Mouse (Mus musculus) lung, postnatal 4 days (tissue): ENCODE measurements at regions not wholly inside any gene's neighbourhood (a gene's known extent, or its start where the extent isn't known, plus 50 kb on each side); places are given as distances from the start of the nearest gene placed in this dataset.

ENCODE experiments used
- DNase-seq, 2 experiments: peaks; one replicate each; pipeline ENCODE4 v3.0.0; 2021

DNA sequence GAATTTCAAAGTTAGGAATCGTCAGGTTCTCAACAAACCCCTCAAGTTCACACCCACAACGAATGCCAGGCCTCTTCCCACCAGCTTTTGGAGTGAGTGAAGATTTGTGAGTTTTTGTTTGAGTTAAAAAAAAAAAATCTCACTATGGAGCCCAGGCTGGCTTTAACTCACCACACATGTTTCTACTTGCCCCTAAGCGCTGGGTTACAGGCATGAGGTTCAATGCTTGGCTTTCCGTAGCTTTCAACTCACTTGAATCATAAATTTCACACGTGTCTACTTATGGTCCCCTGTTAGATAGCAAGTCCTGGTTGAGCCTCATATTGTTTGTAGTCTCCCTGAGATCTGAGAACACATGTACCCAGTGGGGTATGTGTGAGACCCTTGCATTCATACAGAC, 122.8 kb upstream of the Efna5 start:
- no peak for DNase-seq

DNA sequence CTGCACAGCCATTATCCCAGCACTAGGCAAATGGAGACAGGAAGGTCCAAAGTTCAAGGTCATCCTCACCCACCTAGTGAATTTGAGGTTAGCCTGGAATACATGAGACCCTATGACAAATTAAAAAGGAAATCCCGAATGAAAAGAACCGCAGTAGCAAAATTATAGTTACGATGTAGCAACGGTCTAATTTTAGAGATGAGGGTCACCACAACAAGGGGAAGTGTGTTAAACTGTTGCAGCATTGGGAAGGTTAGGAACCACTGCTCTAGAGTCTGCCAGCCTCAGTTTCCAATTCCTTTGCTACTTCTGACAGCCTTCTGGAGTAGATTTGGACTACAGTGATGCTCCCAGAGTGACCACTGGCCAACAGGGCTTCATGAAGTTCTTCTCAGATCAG, 121.6 kb upstream of the Efna5 start:
- DNase-seq: no peak

DNA sequence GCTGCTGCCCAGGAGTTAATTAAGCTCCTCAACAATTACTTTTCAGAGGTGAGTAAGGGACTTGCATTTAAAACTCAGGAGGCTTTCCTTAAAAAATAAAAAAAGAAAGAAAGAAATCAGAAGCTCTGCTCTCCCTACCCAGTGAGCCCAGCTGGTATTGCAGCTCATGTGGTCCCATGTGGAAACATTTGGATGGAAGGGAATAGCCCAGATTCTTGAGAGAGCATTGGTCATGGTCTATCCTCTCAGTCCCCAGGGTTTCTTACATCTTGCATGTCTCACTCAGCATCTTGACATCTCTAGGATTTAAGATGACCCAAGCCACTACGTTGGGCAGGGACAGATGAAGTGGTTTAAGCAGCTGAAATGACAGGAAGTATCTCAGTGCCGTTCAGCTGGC, 120.8 kb upstream of the Efna5 start:
- DNase-seq: no peak

- no peak for DNase-seq
Observed at GRCm38 (mm10) chr17:62997691-62998090, 116.6 kb upstream of the Efna5 start.

DNA sequence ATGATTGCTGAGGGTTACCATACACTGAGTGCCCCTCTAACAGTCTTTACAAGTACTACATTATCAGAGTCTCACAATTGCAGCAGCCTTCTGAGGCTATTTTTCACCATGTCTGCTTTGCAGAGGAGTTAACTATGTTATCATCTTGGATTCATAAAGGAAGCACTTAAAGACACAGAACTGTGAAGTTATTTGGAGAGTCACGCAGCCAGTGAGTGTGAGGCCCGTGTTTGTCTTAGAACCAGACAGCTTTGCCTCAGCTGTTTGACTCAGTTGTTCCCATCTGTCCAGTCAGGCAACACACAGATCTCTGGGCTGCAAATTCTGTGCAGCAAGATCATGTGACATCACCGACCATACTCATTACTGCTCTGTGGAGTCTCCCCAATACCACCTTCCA, 114.2 kb upstream of the Efna5 start:
- DNase-seq: no peak

- no peak for DNase-seq
Observed at GRCm38 (mm10) chr17:62992977-62993376, 111.9 kb upstream of the Efna5 start.

- no peak for DNase-seq
Observed at GRCm38 (mm10) chr17:62986304-62986703, 105.2 kb upstream of the Efna5 start.

- no peak for DNase-seq
Observed at GRCm38 (mm10) chr17:62980337-62980736, 99.2 kb upstream of the Efna5 start.

DNA sequence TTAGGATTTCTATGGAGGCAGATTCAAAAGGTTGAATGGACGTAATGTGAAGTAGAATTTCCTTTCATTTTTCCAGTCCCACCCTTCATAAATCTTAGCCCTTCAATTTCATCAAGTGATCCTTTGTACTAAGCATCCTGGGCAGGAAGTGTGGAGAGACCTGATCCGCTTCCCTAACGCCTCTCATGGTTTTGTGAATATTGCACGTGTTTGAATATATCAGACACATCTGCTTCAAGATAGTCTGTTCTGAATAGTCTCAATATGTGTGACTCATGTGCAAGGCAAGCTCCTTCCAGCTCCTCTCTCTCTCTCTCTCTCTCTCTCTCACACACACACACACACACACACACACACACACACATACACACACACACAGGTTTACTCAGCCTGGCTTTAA, 96.4 kb upstream of the Efna5 start:
- DNase-seq: no peak

GRCm38 (mm10) chr17:62977136-62977535, 96.0 kb upstream of the Efna5 start:
- no peak for DNase-seq

DNA sequence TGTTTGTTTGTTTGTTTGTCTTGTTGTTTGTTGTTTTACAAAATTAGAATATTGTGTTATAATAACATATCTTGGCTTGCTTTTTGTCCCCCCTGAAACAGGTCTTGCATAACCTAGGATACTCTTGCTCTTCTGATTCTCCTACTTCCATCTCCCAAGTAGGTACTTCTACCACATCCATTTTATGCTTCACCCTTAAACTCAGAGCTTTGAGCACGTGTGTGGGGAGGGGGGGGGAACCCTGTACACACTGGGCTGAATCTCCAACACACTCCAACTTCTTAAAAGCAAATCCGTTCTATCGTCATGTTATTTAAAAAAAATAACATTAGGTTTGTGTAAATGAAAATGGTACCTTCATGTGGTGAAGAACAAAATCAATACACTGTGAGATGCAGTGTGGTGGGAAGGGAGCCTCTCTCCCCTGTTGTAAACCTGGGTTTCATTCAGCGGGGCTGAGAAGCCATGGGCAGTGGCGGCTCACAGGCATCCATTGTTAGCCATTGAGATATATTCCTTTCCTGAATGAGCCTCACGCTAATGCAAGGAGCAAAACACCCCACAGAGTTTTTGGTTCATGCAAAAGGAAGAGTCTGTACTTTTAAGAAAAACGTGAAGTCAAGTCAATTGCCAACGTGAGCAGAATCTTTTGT, 93.6 kb upstream of the Efna5 start:
- DNase-seq: no peak

- DNase-seq: no peak
Observed at GRCm38 (mm10) chr17:62969025-62969424, 87.9 kb upstream of the Efna5 start.

DNA sequence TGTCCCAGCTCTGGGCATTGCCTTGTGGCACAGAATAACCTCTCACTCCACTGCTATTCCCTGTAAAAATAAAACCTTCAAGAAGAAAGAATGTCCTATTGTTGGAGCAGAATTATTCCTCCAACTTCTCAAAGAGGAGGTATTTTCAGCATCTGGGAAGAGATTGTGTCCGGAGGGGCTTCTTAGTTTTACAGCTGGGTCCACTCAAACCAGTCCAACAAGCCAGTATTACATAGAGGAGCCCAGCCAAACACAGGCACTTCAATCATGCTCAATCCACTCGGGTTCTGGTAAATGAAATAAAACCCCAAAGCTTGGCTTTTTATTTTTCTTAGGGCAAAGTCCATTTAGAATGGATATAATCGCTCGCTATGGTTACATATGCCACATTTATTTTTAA, 82.7 kb upstream of the Efna5 start:
- no peak for DNase-seq

DNA sequence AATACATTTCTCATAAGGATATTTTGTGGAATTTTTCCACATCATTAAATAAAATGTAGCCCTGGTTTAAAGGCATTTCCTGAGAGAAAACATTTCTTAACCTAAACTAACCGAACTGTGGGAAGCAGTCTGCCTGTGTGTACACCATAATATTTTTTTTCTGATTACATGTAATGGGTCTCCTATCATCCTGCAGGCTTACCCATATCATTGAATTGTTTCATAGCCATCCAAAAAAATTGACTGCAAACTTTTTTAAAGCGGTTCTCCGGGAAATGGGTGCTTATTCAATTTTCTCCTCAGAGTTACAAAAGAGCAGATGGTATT, 81.1 kb upstream of the Efna5 start:
- DNase-seq: no peak

- no peak for DNase-seq
Observed at GRCm38 (mm10) chr17:62961596-62962291, 80.6 kb upstream of the Efna5 start.

DNA sequence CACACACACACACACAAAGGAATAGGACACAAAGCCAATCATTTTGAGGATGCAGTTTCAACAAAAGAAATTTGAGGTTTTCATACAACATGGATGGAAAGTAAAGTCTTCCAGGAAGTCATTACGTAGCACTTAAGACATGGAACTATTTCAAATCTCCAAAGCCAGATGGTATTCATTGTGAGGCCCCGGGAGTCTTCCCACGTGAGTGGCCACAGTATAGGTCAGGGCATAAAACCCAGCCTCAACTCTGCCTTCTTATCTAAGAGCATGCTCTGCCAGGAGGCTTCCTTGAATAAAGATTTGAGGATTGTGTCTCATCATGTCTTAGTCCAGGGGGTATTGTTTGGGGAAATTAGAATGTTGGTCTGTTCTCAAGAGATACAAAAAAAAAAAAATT, 78.0 kb upstream of the Efna5 start:
- no peak for DNase-seq

GRCm38 (mm10) chr17:62947537-62948193, 66.5 kb upstream of the Efna5 start:
- DNase-seq: no peak

DNA sequence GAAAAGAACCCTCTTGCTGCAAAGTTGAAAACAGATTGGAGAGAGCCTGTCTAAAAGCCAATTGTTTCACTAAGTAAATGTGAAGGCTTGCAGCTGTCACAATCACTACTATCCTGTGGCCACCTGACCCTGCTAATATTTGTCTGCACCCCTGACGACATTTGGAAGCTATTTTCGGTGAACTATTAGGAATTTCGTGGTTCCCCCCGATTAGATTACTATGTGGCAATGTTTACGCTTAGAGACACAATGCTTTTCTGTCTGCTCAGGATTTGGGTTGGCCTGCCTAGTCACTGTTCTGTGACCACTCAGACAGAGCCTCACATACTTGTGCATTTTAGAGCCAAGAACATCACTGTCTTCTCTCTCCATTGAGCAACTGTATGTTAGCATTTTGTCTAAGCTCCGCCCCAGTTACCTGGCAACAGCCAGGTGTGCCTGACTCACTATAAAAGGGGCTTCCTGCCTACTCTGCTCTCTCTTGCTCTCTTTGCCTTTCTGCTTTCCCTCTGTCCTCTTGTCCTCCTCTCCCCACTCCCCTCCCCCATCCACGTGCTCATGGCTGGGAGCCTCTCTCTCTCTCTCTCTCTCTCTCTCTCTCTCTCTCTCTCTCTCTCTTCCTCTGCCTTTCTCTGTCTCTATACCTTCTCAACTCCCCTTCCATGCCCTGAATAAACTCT, 59.6 kb upstream of the Efna5 start:
- peak in 1 of 2 experiments; percentile 22 for DNase-seq

DNA sequence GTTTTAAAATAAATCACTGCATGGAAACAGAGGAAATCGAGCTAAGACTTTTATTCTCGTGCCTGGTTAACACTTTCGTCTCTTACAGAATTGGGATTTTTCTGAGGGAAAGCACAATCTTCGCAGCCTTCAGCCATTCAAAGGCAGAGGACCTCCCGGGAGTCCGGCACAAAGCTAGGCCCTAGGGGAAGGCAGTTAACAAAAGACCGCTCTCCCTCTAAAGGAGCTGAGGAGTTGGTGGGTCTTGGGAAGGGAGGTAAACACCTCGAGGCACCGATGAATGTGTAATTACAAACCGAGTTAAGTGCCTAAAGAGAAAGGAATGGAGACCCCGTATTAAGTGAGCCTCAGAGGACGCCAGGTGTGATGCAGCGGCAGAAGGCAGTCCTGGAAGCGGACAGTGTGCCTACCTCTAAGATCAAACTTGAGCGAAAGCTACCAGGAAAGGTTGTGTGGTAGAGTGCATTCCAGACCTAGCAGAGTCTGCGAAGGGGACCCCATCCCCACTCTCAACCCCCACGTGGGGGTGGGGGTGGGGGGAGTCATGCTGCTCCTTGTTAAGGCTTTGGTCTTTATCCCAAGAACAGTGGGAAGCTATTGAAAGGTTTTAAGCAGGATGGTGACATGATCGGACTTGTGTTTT, 58.9 kb upstream of the Efna5 start:
- DNase-seq: no peak

DNA sequence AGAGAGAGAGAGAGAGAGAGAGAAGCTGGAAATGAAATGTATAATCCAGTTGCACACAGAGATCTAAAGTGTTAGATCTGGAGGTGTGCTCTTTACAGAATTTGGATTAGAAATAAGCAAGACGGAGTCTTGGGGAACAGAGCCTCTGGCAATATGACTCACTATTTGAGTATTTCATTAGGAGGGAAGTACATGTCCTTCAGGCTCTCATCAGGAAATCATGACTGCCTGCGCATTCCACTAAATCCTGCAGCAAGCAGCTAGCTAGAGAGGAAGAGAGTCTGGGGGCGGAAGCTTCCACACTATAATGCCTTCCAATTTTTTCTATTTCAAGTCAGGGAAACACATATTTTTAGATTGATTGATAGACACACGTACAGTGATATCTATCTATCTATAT, 58.1 kb upstream of the Efna5 start:
- DNase-seq: no peak
